Mouse (Mus musculus) liver, adult (tissue): ENCODE data around the gene Igf1r.

Experiments used
- GATA4 ChIP-seq: IDR thresholded peaks from 2 replicates; pipeline ENCODE4 v1.6.1; 2014; ENCODE audit warnings: mild to moderate bottlenecking, low read length; ENCODE audit not compliant: insufficient replicate concordance

The Igf1r gene

DNA sequence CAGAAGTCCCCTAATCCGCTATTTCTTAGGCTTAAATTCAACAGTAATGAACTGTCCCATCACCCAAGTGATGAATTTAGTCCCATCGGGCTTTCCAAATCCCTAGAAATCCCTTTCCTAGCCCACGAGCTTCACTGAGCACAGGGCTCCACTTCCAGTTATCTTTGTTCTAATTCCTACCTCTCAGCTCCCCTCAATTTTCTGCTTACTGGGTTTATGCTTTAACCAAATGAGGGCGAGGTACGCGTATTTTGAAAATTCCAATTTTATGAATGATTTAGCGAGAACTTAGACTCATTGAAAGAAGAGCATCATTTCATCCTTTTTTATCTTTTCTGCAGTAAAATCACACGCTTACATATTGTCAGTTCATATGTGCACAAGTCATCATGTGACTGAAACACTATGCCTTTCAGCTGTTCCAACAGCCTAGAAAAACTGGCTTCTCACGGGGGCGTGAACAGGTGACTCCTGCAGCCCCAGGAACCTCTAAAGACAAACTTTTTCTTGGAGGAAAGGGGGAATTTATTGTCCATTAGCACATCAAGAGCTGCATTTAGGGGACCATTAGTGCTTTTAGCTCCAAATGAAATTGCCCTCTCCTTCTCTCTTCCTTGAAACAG, 100.5 kb downstream of the Igf1r start:
- TF ChIP-seq GATA4, result no peak

DNA sequence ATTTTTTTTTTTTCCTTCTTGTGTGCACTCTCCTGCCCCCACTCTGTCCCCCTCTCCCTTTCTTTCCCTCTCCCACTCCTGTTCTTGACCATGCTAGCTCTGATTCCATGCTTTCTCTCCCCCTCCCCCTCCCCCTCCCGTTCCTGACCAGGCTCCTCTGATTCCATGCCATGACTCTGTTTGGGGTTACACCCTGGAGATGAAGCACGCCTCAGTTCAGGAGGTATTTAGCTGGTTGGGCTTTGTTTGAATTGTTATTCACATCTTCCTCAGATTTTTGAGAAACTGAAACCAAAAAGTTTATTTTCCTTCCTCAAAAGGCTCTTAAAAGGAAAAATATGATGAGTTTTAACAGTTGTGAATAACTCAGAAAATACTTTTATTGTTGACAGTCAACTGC, 101.9 kb downstream of the Igf1r start:
- no peak for TF ChIP-seq GATA4

- no peak for TF ChIP-seq GATA4
Measured at GRCm38 (mm10) chr7:68054956-68055355, 102.3 kb downstream of the Igf1r start.

- no peak for TF ChIP-seq GATA4
Measured at GRCm38 (mm10) chr7:68057010-68057409, 104.4 kb downstream of the Igf1r start.

- TF ChIP-seq GATA4, result no peak
Measured at GRCm38 (mm10) chr7:68059690-68060089, 107.1 kb downstream of the Igf1r start.

DNA sequence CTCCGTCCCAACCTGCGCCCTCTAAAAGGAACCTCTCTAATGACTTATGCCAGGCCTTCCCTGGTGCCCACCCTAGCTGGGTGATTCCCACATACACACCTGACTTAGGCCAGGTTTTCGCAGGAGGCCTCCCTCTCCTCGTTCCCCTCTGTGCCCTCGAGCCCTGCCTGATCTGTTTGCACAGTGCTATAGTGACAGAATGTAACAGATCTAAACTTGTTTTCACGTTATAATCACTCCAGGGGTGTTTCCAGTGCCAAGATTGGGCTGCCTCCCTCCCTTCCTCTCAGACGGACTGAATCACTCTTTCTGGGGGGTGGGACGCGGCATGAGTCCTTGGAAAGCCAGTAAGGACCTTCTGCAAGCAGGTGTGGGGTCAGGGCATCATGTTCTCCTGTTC, 108.8 kb downstream of the Igf1r start:
- no peak for TF ChIP-seq GATA4

DNA sequence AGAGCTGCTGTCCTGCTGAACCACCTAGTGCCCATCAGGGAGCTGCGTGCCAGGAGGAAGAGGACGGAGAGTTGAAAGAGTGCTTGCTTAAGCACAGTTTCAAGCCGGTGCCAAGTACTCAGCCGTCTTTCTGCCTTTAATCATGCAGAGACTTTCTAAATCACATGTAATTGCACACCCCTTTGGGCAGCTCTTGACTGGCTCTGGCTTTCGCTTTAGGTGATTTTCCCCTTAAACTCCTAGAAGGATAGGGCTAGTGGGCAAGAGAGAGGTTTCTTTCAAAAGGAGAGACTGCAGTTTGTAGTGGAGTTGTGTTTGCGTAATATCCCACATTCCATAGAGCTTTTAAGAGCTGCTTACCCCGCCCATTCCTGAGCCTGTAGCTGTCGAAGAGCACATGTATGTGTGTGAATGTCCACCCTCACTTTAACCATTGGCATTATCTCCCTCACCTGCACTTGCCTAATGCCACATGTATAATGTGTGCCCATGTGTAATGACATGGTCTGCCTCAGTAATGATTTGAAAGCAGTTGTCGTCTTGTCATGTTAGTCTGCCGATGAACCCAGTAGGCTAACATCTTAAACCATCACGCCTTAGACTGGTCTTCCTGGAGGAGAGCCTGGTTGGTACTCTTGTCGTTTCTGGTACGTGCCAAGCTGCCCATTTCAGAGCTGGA, 109.7 kb downstream of the Igf1r start:
- no peak for TF ChIP-seq GATA4

DNA sequence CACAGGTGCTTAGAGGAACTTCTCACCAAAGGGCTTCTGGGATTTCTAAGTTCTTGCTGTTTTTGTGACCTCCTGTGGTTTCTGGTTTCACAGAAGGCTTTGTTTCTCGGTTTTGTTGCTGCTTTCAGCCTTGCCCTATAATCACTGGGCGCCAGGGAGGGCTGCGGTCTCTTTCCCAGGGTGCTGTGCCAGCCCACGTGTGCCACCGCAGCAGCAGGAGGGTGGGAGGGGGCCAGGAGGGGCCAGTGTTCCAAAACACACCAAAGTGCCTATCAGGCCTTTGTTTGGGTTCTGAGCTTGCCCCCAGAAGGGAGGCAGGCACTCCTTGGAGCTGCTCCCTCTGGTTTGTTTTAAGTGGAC, 110.2 kb downstream of the Igf1r start:
- no peak for TF ChIP-seq GATA4

GRCm38 (mm10) chr7:68063711-68064110, 111.1 kb downstream of the Igf1r start:
- no peak for TF ChIP-seq GATA4

- no peak for TF ChIP-seq GATA4
Measured at GRCm38 (mm10) chr7:68064120-68064519, 111.5 kb downstream of the Igf1r start.

GRCm38 (mm10) chr7:68064647-68065362, 112.2 kb downstream of the Igf1r start:
- no peak for TF ChIP-seq GATA4

- TF ChIP-seq GATA4, result no peak
Measured at GRCm38 (mm10) chr7:68065904-68066303, 113.3 kb downstream of the Igf1r start.

DNA sequence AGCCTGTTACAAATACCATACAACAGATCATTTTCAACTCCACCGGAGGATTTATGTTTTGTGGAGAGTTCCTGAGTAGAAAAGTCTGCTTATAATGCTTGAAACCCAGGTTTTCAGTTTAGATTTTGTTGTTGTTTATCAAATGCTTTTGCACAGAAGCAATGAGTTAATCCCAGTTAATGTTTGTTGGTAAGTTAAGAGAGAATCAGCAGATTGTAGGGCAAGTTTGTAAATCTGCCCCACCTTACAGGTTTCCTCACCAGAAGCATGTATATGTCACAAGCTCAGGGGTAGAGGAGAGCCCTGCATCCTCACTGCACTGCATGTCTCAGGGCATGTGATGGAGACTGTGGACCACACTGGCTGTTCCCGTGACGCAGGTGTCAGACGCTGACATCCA, 114.7 kb downstream of the Igf1r start:
- TF ChIP-seq GATA4, result no peak

- TF ChIP-seq GATA4, result no peak
Measured at GRCm38 (mm10) chr7:68069324-68069723, 116.7 kb downstream of the Igf1r start.

DNA sequence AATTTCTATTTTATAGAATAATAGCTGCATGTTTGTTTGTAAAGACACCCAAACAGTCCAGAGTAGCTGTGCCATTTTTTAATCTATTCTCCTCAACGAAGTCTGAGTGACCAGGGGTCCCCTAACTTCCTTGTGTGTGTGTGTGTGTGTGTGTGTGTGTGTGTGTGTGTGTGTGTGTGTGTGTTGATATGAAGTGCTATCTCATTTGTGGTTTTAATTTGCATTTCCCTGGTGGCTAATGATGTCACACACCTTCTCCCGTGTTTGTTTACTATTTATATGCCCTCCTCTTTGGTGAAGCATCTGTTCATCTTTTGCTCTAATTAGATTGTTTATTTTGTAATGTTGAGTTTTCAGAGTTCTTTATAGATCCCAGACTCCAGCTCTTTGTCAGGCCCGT, 117.4 kb downstream of the Igf1r start:
- TF ChIP-seq GATA4, result no peak

DNA sequence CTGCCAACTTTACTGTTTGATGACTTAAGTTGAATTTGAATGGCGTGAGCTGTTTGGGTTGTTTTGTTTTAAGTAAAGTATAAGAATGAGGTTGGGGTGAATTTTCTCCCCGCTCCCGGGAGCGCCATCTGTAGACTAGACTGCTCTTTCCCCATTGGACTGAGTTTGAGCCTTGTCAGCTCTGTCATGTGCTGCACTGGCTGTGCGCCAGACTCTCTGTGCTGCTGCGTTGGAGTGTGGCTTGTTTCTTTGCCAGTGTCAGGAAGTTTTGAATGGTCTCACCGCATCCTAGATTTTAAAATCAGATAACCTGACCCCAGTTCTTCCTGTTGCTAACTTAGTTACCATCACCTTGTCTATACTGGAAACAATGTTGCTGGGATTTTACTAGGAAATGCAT, 118.0 kb downstream of the Igf1r start:
- TF ChIP-seq GATA4, result no peak
